Mouse (Mus musculus) small intestine, adult 2 months (tissue): ENCODE measurements around the gene Nmnat2.

Source experiments
- CTCF ChIP-seq: fragments of 200-500 bp; IDR thresholded peaks from 2 replicates; pipeline ENCODE4 v1.5.1; 2012; ENCODE audit warnings: low read depth, mild to moderate bottlenecking, control low read depth, inconsistent platforms, low read length, moderate library complexity, mixed read lengths; ENCODE audit not compliant: insufficient replicate concordance, insufficient read length; ENCODE audit errors: extremely low read depth
- POLR2A ChIP-seq: fragments of 200-500 bp; IDR thresholded peaks from 2 replicates; pipeline ENCODE4 v1.6.1; 2012; ENCODE audit warnings: low read depth, mild to moderate bottlenecking, control low read depth, inconsistent platforms, low read length, moderate library complexity

- no peak for TF ChIP-seq CTCF
- no peak for TF ChIP-seq POLR2A
Observed at GRCm38 (mm10) chr1:153168293-153168692, 213.5 kb downstream of the Nmnat2 start.
